In the genomic region with DNA sequence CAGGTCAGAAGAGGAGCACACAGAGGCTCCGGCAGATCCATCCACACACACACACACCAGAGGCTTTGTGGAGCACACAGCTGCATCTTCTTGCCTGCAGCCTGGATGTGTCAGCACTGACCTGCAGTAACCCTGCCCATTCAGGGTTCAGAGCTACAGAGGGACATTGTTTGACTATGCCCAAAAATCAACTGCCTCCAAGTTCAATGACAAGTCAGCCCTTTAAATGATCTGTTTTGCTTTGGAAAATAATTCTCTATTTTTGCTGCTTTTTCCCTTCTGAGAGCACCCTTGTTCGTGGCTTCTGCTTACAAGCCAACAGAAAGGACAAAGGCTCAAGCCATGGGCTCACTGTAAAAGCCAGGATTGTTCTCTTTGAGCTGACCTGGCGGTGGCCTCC, we compare ENCODE assay signal across 16 mouse cellular contexts.
A peak's percentile ranks its signal among the peaks of the same experiment; 100 is the strongest.
DNase-seq lines count a peak whose midpoint lies in the region; ATAC-seq lines count a peak whose summit lies in the region.
"Had no signal": no experiment of that assay in that cellular context is flagged by ENCODE, and none has a peak within 500 bp of the region (broad histone marks: within the 10 kb centered on the region; RNA-seq: fewer than 3 reads in every experiment).

No protein-coding gene starts in this region.

- H3K4me2 ChIP-seq in lung, embryonic 15.5 days = no peak overlapping the region
- H3K4me2 ChIP-seq: heart, embryonic 11.5 days; kidney, embryonic 15.5 days; midbrain, embryonic 12.5 days had no signal

- 38% methylated on average over 3 of the region's 3 CpGs for WGBS in lung, embryonic 15.5 days

- peak overlapping the region; percentile 42; the same call in 1 of the 2 replicates for H3K27ac ChIP-seq in lung, embryonic 15.5 days
- H3K27ac ChIP-seq: kidney, embryonic 15.5 days; midbrain, embryonic 12.5 days had no signal

- ATAC-seq in lung, embryonic 15.5 days (ENCODE audit: borderline replicate concordance, extremely low read depth, low FRiP score, low TSS enrichment) = 0 out of 2 replicates have a peak, but pooled peaks have one; percentile 36
- ATAC-seq in megakaryocyte-erythroid progenitor cell, adult 5-6 weeks (replicated peaks; ENCODE audit: low FRiP score, low TSS enrichment, poor library complexity, severe bottlenecking) = no peak
- ATAC-seq: liver, postnatal 0 days had no signal

- H3K4me3 ChIP-seq in lung, embryonic 15.5 days = no peak overlapping the region
- H3K4me3 ChIP-seq: erythroblast, embryonic 14.5 days; kidney, embryonic 15.5 days; midbrain, embryonic 12.5 days had no signal

- H3K9ac ChIP-seq in lung, embryonic 15.5 days = no peak overlapping the region
- H3K9ac ChIP-seq: kidney, embryonic 15.5 days; liver, postnatal 0 days; midbrain, embryonic 12.5 days had no signal

- no peaks in the 10 kb centered on the region for H3K9me3 ChIP-seq in lung, embryonic 15.5 days
- H3K9me3 ChIP-seq: kidney, embryonic 15.5 days; midbrain, embryonic 12.5 days had no signal

- no peaks in the 10 kb centered on the region for H3K36me3 ChIP-seq in lung, embryonic 15.5 days
- H3K36me3 ChIP-seq: kidney, embryonic 15.5 days; midbrain, embryonic 12.5 days had no signal

- H3K4me1 ChIP-seq in lung, embryonic 15.5 days = peaks cover 19% of the 10 kb centered on the region
- H3K4me1 ChIP-seq: midbrain, embryonic 12.5 days had no signal

- no peaks in the 10 kb centered on the region for H3K27me3 ChIP-seq in lung, embryonic 15.5 days
- H3K27me3 ChIP-seq: kidney, embryonic 15.5 days; midbrain, embryonic 12.5 days had no signal

- intact Hi-C loops in heart, postnatal 10 days (cut with DNase I) = no loop called here

- peak; percentile 34 for DNase-seq in cerebellum, adult 9-10 months
- no peak for DNase-seq in cerebellum, postnatal 25 days
- DNase-seq in layer of hippocampus, adult 18-20 months (ENCODE audit: low spot score in 2 of 2) = peak; percentile 27 to 54
- no peak for DNase-seq in layer of hippocampus, postnatal 25 days (ENCODE audit: extremely low spot score in 1 of 2, low spot score in 1 of 2)
- peak; percentile 76 for DNase-seq in Muller cell, postnatal 12 days (ENCODE audit: inconsistent ontology term)
- no peak for DNase-seq in heart, postnatal 10 days
- DNase-seq: gastrocnemius, postnatal 36 days; heart, postnatal 36 days; liver, postnatal 0 days; right cerebral cortex, postnatal 14 days had no signal

Comparison
In these comparisons a context has a peak if more than half of its experiments do, and no peak if none do; other contexts are left out.
1. DNase-seq: peak in cerebellum, adult 9-10 months (single experiment), layer of hippocampus, adult 18-20 months (2 of 2) and Muller cell, postnatal 12 days (single experiment); none in cerebellum, postnatal 25 days (0 of 2), layer of hippocampus, postnatal 25 days (0 of 2) and heart, postnatal 10 days (0 of 2).